Mouse (Mus musculus): ENCODE data around the gene Rpp30.

Rpp30 gene

DNA sequence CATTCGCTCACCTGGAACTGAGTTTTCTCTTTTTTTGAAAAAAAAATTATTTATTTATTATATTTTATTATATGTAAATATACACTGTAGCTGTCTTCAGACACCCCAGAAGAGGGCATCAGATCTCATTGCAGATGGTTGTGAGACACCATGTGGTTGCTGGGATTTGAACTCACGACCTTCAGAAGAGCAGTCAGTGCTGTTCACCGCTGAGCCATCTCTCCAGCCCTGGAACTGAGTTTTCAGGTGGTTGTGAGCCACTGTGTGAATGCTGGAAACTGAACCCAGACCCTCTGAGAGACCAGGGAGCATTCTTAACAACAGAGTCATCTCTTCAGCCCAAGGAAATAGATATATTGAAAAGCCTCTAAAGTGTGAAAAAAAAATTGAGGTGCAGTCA, 44.9 kb downstream of the Rpp30 start:
- no peak for DNase-seq (ENCODE audit: low spot score)

DNA sequence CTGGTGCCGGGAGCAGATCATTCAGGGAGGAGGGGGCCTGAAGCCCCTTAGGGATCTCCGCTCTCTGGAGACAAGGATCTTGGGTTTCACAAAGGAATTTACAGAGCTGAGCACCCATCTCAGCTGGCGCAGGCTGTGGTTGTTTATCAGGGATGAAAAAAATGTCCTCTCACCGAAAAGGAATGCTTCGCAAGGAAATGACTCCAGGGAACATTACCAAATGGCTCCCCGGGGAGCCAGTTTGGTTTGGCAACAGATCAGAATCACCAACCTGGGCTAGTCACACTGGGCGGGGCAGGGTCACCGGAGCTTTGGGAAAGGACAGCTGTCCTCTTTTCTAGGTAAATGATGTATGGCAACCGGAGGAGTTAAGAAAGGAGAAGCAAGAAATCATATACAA, 45.7 kb downstream of the Rpp30 start:
- DNase-seq (ENCODE audit: low spot score), result no peak

- DNase-seq (ENCODE audit: low spot score), result no peak
Measured at GRCm38 (mm10) chr19:36129643-36130042, 46.1 kb downstream of the Rpp30 start.

GRCm38 (mm10) chr19:36130181-36130580, 46.7 kb downstream of the Rpp30 start:
- DNase-seq (ENCODE audit: low spot score), result no peak

- DNase-seq (ENCODE audit: low spot score), result no peak
Measured at GRCm38 (mm10) chr19:36131990-36132389, 48.5 kb downstream of the Rpp30 start.

- DNase-seq (ENCODE audit: low spot score), result no peak
Measured at GRCm38 (mm10) chr19:36133064-36133463, 49.5 kb downstream of the Rpp30 start.

GRCm38 (mm10) chr19:36133731-36134130, 50.2 kb downstream of the Rpp30 start:
- no peak for DNase-seq (ENCODE audit: low spot score)

DNA sequence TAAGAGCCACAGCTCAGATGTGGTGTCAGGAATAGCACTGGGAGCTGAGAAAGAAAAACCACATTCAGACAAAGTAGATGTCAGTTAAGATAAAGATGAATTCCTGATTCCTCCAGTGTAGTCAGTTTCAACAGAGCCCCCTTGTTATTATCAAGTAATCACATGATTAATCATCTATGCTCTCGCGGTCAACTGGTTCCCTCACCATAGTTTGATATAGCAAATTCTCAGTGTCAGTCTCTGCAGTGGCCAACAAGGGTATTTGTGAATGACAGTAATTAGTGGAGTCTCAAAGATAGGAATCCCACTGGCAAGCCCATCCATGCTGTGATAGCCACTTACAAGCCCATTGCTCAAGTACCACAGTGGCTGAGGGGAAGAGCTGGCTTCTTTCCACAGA, 60.1 kb downstream of the Rpp30 start:
- no peak for DNase-seq (ENCODE audit: low spot score)

- DNase-seq (ENCODE audit: low spot score), result no peak
Measured at GRCm38 (mm10) chr19:36148578-36148977, 65.1 kb downstream of the Rpp30 start.

- DNase-seq (ENCODE audit: low spot score), result no peak
Measured at GRCm38 (mm10) chr19:36150241-36151007, 66.9 kb downstream of the Rpp30 start.

Measured in c-Kit-positive CD71-positive TER-119-positive erythroid progenitor cells, embryonic 14.5 days (primary cell).